Mouse (Mus musculus) thymus, postnatal 14 days (tissue): ENCODE data around the gene Lrrfip1.

Experiments used
- DNase-seq: peaks from one replicate; pipeline ENCODE4 v3.0.0; 2021

The Lrrfip1 gene

GRCm38 (mm10) chr1:91092451-91092850 lies 93.9 kb downstream of the Lrrfip1 start:
- DNase-seq: no peak

GRCm38 (mm10) chr1:91093296-91093695 lies 94.8 kb downstream of the Lrrfip1 start:
- peak; percentile 19 for DNase-seq

GRCm38 (mm10) chr1:91094001-91094400 lies 95.5 kb downstream of the Lrrfip1 start:
- DNase-seq: no peak

GRCm38 (mm10) chr1:91095258-91095657 lies 96.7 kb downstream of the Lrrfip1 start:
- peak; percentile 54 for DNase-seq

- peak; percentile 16 for DNase-seq
Measured at GRCm38 (mm10) chr1:91095853-91096252, 97.3 kb downstream of the Lrrfip1 start.

GRCm38 (mm10) chr1:91096490-91096889 lies 98.0 kb downstream of the Lrrfip1 start:
- peak; percentile 82 for DNase-seq

- DNase-seq: peak; percentile 58
Measured at GRCm38 (mm10) chr1:91097283-91097834, 98.8 kb downstream of the Lrrfip1 start.

- peak; percentile 86 for DNase-seq
Measured at GRCm38 (mm10) chr1:91098887-91099286, 100.3 kb downstream of the Lrrfip1 start.

GRCm38 (mm10) chr1:91101709-91102440 lies 103.3 kb downstream of the Lrrfip1 start:
- DNase-seq: no peak

GRCm38 (mm10) chr1:91103366-91103983 lies 104.9 kb downstream of the Lrrfip1 start:
- DNase-seq: no peak

- no peak for DNase-seq
Measured at GRCm38 (mm10) chr1:91107548-91107947, 109.0 kb downstream of the Lrrfip1 start.

- DNase-seq: no peak
Measured at GRCm38 (mm10) chr1:91109302-91109701, 110.8 kb downstream of the Lrrfip1 start.

GRCm38 (mm10) chr1:91112171-91112570 lies 113.6 kb downstream of the Lrrfip1 start:
- DNase-seq: no peak

GRCm38 (mm10) chr1:91112606-91113005 lies 114.1 kb downstream of the Lrrfip1 start:
- DNase-seq: no peak

- no peak for DNase-seq
Measured at GRCm38 (mm10) chr1:91122121-91122520, 123.6 kb downstream of the Lrrfip1 start.

- DNase-seq: no peak
Measured at GRCm38 (mm10) chr1:91123004-91123403, 124.5 kb downstream of the Lrrfip1 start.

GRCm38 (mm10) chr1:91123466-91123865 lies 124.9 kb downstream of the Lrrfip1 start:
- DNase-seq: no peak

- no peak for DNase-seq
Measured at GRCm38 (mm10) chr1:91128849-91129248, 130.3 kb downstream of the Lrrfip1 start.

GRCm38 (mm10) chr1:91137036-91137435 lies 138.5 kb downstream of the Lrrfip1 start:
- no peak for DNase-seq

- DNase-seq: peak; percentile 9
Measured at GRCm38 (mm10) chr1:91144813-91145212, 146.3 kb downstream of the Lrrfip1 start, which contains the start of gene Rbm44. Gene Rbm44, plus strand, starts transcription at chr1:91145089.

- no peak for DNase-seq
Measured at GRCm38 (mm10) chr1:91151509-91151908, 153.0 kb downstream of the Lrrfip1 start.

- DNase-seq: no peak
Measured at GRCm38 (mm10) chr1:91166798-91167197, 168.3 kb downstream of the Lrrfip1 start.

GRCm38 (mm10) chr1:91169157-91169556 lies 170.6 kb downstream of the Lrrfip1 start:
- no peak for DNase-seq

- DNase-seq: no peak
Measured at GRCm38 (mm10) chr1:91174796-91175195, 176.3 kb downstream of the Lrrfip1 start.
